Mouse (Mus musculus) hindbrain, embryonic 12.5 days (tissue): Measurements from ENCODE around the gene Rin3. TPM values are rescaled to one million over a fixed set of nuclear protein-coding genes. Genes with fewer than 3 reads are reported as not detected.

Experiments used
- ATAC-seq: fragments of 200-750 bp; cut with Nextera tagmentation; 2 replicates; pipeline ENCODE4 v1.8.0; 2017; ENCODE audit warnings: moderate TSS enrichment; ENCODE audit not compliant: low FRiP score
- H3K27ac ChIP-seq: fragments of 300-500 bp; sonication (generic); 2 replicates; pipeline ENCODE4 v1.5.1; 2016; ENCODE audit warnings: mild to moderate bottlenecking
- H3K27me3 ChIP-seq: fragments of 300-500 bp; sonication (generic); 2 replicates; pipeline ENCODE4 v1.6.1; 2016; ENCODE audit warnings: mild to moderate bottlenecking
- H3K36me3 ChIP-seq: fragments of 300-500 bp; sonication (generic); 2 replicates; pipeline ENCODE4 v1.6.1; 2016; ENCODE audit warnings: mild to moderate bottlenecking
- H3K4me1 ChIP-seq: fragments of 300-500 bp; sonication (generic); 2 replicates; pipeline ENCODE4 v1.6.1; 2016
- H3K4me2 ChIP-seq: fragments of 300-500 bp; sonication (generic); replicated peaks from 2 replicates; pipeline ENCODE4 v1.6.1; 2016; ENCODE audit warnings: mild to moderate bottlenecking
- H3K4me3 ChIP-seq: fragments of 300-500 bp; sonication (generic); 2 replicates; pipeline ENCODE4 v1.5.1; 2016; ENCODE audit warnings: mild to moderate bottlenecking
- H3K9ac ChIP-seq: fragments of 300-500 bp; sonication (generic); 2 replicates; pipeline ENCODE4 v1.6.1; 2016; ENCODE audit warnings: mild to moderate bottlenecking, moderate library complexity
- H3K9me3 ChIP-seq: fragments of 300-500 bp; sonication (generic); replicated peaks from 2 replicates; pipeline ENCODE4 v1.6.1; 2016; ENCODE audit warnings: mild to moderate bottlenecking
- WGBS: fragments of 180-500 bp; shearing (Covaris S2); methylation state at CpG from one replicate; pipeline ENCODE4 v1.1.7; 2016; 5-methylcytosine and 5-hydroxymethylcytosine counted together
- polyA plus RNA-seq: library from polyadenylated mRNA; unstranded; fragments of >200 nt; fragmentation: Nextera tagmentation; extraction: Ambion mirVana; gene quantifications from 2 replicates; pipeline ENCODE4 v1.2.1, GENCODE M21; 2016

Rin3 gene
- polyA plus RNA-seq, 1 experiment from 2014 or later, result 6.8 TPM

- no peak overlapping the region for H3K27ac ChIP-seq
- ATAC-seq, result no peak
- no peaks in the 10 kb centered on the region for H3K36me3 ChIP-seq
- H3K4me1 ChIP-seq, result no peaks in the 10 kb centered on the region; the same call in 1 of the 2 replicates
- H3K4me3 ChIP-seq, result no peak overlapping the region
- 75% methylated on average over 14 of the region's 14 CpGs for WGBS
- H3K4me2 ChIP-seq, result no peak overlapping the region
- no peak overlapping the region for H3K9ac ChIP-seq
- no peaks in the 10 kb centered on the region for H3K9me3 ChIP-seq
- H3K27me3 ChIP-seq, result no peaks in the 10 kb centered on the region
Measured at GRCm38 (mm10) chr12:102345031-102345815, 62.4 kb downstream of the Rin3 start.

GRCm38 (mm10) chr12:102346507-102346906 is 63.7 kb downstream of the Rin3 start:
- Histone ChIP-seq H3K4me3 (no peak overlapping the region), H3K4me2 (no peak overlapping the region), H3K36me3 (no peaks in the 10 kb centered on the region), H3K9ac (no peak overlapping the region), H3K4me1 (no peaks in the 10 kb centered on the region; the same call in 1 of the 2 replicates), H3K27me3 (no peaks in the 10 kb centered on the region), H3K27ac (no peak overlapping the region), H3K9me3 (no peaks in the 10 kb centered on the region)
- no peak for ATAC-seq
- 7% methylated on average over 1 of the region's 1 CpGs for WGBS

GRCm38 (mm10) chr12:102348447-102348846 is 65.6 kb downstream of the Rin3 start:
- no peak overlapping the region for H3K4me3 ChIP-seq
- H3K27ac ChIP-seq, result no peak overlapping the region
- ATAC-seq, result no peak
- 91% methylated on average over 6 of the region's 6 CpGs for WGBS
- no peaks in the 10 kb centered on the region for H3K4me1 ChIP-seq
- no peak overlapping the region for H3K9ac ChIP-seq
- no peaks in the 10 kb centered on the region for H3K36me3 ChIP-seq
- H3K27me3 ChIP-seq, result no peaks in the 10 kb centered on the region
- H3K9me3 ChIP-seq, result no peaks in the 10 kb centered on the region
- no peak overlapping the region for H3K4me2 ChIP-seq

GRCm38 (mm10) chr12:102350997-102351396 is 68.1 kb downstream of the Rin3 start:
- Histone ChIP-seq H3K9me3 (no peaks in the 10 kb centered on the region), H3K9ac (no peak overlapping the region), H3K4me2 (no peak overlapping the region), H3K4me1 (no peaks in the 10 kb centered on the region), H3K27me3 (no peaks in the 10 kb centered on the region), H3K27ac (no peak overlapping the region), H3K36me3 (no peaks in the 10 kb centered on the region), H3K4me3 (no peak overlapping the region)
- ATAC-seq, result no peak
- 96% methylated on average over 1 of the region's 1 CpGs for WGBS

- no peaks in the 10 kb centered on the region for H3K36me3 ChIP-seq
- H3K4me2 ChIP-seq, result no peak overlapping the region
- WGBS, result 88% methylated on average over 10 of the region's 10 CpGs
- H3K9me3 ChIP-seq, result no peaks in the 10 kb centered on the region
- ATAC-seq, result no peak
- no peaks in the 10 kb centered on the region for H3K4me1 ChIP-seq
- no peak overlapping the region for H3K27ac ChIP-seq
- H3K9ac ChIP-seq, result no peak overlapping the region
- H3K27me3 ChIP-seq, result no peaks in the 10 kb centered on the region
- no peak overlapping the region for H3K4me3 ChIP-seq
Measured at GRCm38 (mm10) chr12:102354126-102354984, 71.5 kb downstream of the Rin3 start.

- no peak overlapping the region for H3K4me2 ChIP-seq
- no peaks in the 10 kb centered on the region for H3K27me3 ChIP-seq
- H3K9ac ChIP-seq, result no peak overlapping the region
- ATAC-seq, result no peak
- no peak overlapping the region for H3K4me3 ChIP-seq
- no peaks in the 10 kb centered on the region for H3K36me3 ChIP-seq
- no peak overlapping the region for H3K27ac ChIP-seq
- H3K4me1 ChIP-seq, result no peaks in the 10 kb centered on the region
- H3K9me3 ChIP-seq, result peaks cover 4% of the 10 kb centered on the region; the same call in 1 of the 2 replicates
Measured at GRCm38 (mm10) chr12:102355784-102356183, 72.9 kb downstream of the Rin3 start.

GRCm38 (mm10) chr12:102356781-102357180 is 73.9 kb downstream of the Rin3 start:
- Histone ChIP-seq H3K4me1 (no peaks in the 10 kb centered on the region), H3K4me3 (no peak overlapping the region), H3K9me3 (peaks cover 4% of the 10 kb centered on the region; the same call in 1 of the 2 replicates), H3K36me3 (no peaks in the 10 kb centered on the region), H3K27ac (no peak overlapping the region), H3K27me3 (no peaks in the 10 kb centered on the region), H3K9ac (no peak overlapping the region), H3K4me2 (no peak overlapping the region)
- WGBS, result 93% methylated on average over 1 of the region's 1 CpGs
- no peak for ATAC-seq

GRCm38 (mm10) chr12:102359390-102359789 is 76.5 kb downstream of the Rin3 start:
- Histone ChIP-seq H3K4me1 (no peaks in the 10 kb centered on the region), H3K27me3 (no peaks in the 10 kb centered on the region), H3K9ac (no peak overlapping the region), H3K36me3 (no peaks in the 10 kb centered on the region), H3K4me3 (no peak overlapping the region), H3K4me2 (no peak overlapping the region), H3K27ac (no peak overlapping the region), H3K9me3 (peaks cover 4% of the 10 kb centered on the region; the same call in 1 of the 2 replicates)
- WGBS, result 94% methylated on average over 4 of the region's 4 CpGs
- ATAC-seq, result no peak

- 86% methylated on average over 10 of the region's 10 CpGs for WGBS
- H3K9ac ChIP-seq, result no peak overlapping the region
- no peaks in the 10 kb centered on the region for H3K27me3 ChIP-seq
- no peaks in the 10 kb centered on the region for H3K36me3 ChIP-seq
- no peak overlapping the region for H3K4me3 ChIP-seq
- ATAC-seq, result no peak
- H3K4me1 ChIP-seq, result no peaks in the 10 kb centered on the region
- peaks cover 4% of the 10 kb centered on the region; the same call in 1 of the 2 replicates for H3K9me3 ChIP-seq
- H3K27ac ChIP-seq, result no peak overlapping the region
- H3K4me2 ChIP-seq, result no peak overlapping the region
Measured at GRCm38 (mm10) chr12:102361189-102362161, 78.6 kb downstream of the Rin3 start.

GRCm38 (mm10) chr12:102365016-102365415 is 82.2 kb downstream of the Rin3 start:
- H3K27ac ChIP-seq, result no peak overlapping the region
- H3K4me2 ChIP-seq, result no peak overlapping the region
- WGBS, result 94% methylated on average over 7 of the region's 7 CpGs
- no peak for ATAC-seq
- peaks cover 2% of the 10 kb centered on the region; the same call in 1 of the 2 replicates for H3K9me3 ChIP-seq
- no peak overlapping the region for H3K9ac ChIP-seq
- H3K27me3 ChIP-seq, result no peaks in the 10 kb centered on the region
- H3K36me3 ChIP-seq, result no peaks in the 10 kb centered on the region
- no peaks in the 10 kb centered on the region for H3K4me1 ChIP-seq
- no peak overlapping the region for H3K4me3 ChIP-seq

GRCm38 (mm10) chr12:102366126-102366816 is 83.4 kb downstream of the Rin3 start:
- Histone ChIP-seq H3K9me3 (no peaks in the 10 kb centered on the region), H3K27ac (no peak overlapping the region), H3K4me3 (no peak overlapping the region), H3K36me3 (no peaks in the 10 kb centered on the region), H3K27me3 (no peaks in the 10 kb centered on the region), H3K9ac (no peak overlapping the region), H3K4me2 (no peak overlapping the region), H3K4me1 (no peaks in the 10 kb centered on the region)
- WGBS, result 93% methylated on average over 9 of the region's 9 CpGs
- ATAC-seq, result no peak
